Mouse (Mus musculus) liver, embryonic 11.5 days (tissue): ENCODE results near the gene Ppp1r13b. TPM values are rescaled to one million over a fixed set of nuclear protein-coding genes. Genes with fewer than 3 reads are reported as not detected.

Experiments
- ATAC-seq: fragments of 200-750 bp; cut with Nextera tagmentation; replicated peaks from 2 replicates; pipeline ENCODE4 v1.8.0; 2017; ENCODE audit warnings: moderate number of reproducible peaks, mild to moderate bottlenecking, moderate TSS enrichment, moderate library complexity; ENCODE audit not compliant: low FRiP score
- DNase-seq: peaks from one replicate; pipeline ENCODE4 v3.0.0-alpha.2; 2017; ENCODE audit warnings: low spot score
- H3K27ac ChIP-seq: fragments of 300-500 bp; sonication (generic); 2 replicates; pipeline ENCODE4 v1.5.1; 2014; ENCODE audit warnings: mild to moderate bottlenecking, low read depth, low read length, control low read depth
- H3K27me3 ChIP-seq: fragments of 300-500 bp; sonication (generic); replicated peaks from 2 replicates; pipeline ENCODE4 v1.6.1; 2014; ENCODE audit warnings: low read length, mixed read lengths; ENCODE audit not compliant: control insufficient read depth, insufficient read depth
- H3K36me3 ChIP-seq: fragments of 300-500 bp; sonication (generic); 2 replicates; pipeline ENCODE4 v1.6.1; 2014; ENCODE audit warnings: mild to moderate bottlenecking, low read length, moderate library complexity, mixed read lengths; ENCODE audit not compliant: control insufficient read depth, insufficient read depth
- H3K4me1 ChIP-seq: fragments of 300-500 bp; sonication (generic); replicated peaks from 2 replicates; pipeline ENCODE4 v1.6.1; 2014; ENCODE audit warnings: low read length, mixed read lengths; ENCODE audit not compliant: control insufficient read depth, insufficient read depth
- H3K4me2 ChIP-seq: fragments of 300-500 bp; sonication (generic); 2 replicates; pipeline ENCODE4 v1.6.1; 2014; ENCODE audit warnings: mild to moderate bottlenecking, control low read depth, moderate library complexity
- H3K4me3 ChIP-seq: fragments of 300-500 bp; sonication (generic); 2 replicates; pipeline ENCODE4 v1.5.1; 2014; ENCODE audit warnings: low read depth, low read length, control low read depth
- H3K9ac ChIP-seq: fragments of 300-500 bp; sonication (generic); 2 replicates; pipeline ENCODE4 v1.6.1; 2014; ENCODE audit warnings: low read depth, low read length, control low read depth
- H3K9me3 ChIP-seq: fragments of 300-500 bp; sonication (generic); 2 replicates; pipeline ENCODE4 v1.6.1; 2016; ENCODE audit warnings: low read length, inconsistent platforms, mixed read lengths; ENCODE audit not compliant: control insufficient read depth
- WGBS: fragments of 180-500 bp; shearing (Covaris S2); extraction: QIAGEN DNeasy Blood & Tissue Kit; methylation state at CpG from one replicate; pipeline ENCODE4 v1.1.7; 2014; 5-methylcytosine and 5-hydroxymethylcytosine counted together
- polyA plus RNA-seq: library from polyadenylated mRNA; unstranded; fragments of >200 nt; fragmentation: Nextera tagmentation; extraction: Ambion mirVana; gene quantifications from 2 replicates; pipeline ENCODE4 v1.2.1, GENCODE M21; 2014

Gene Ppp1r13b
- polyA plus RNA-seq, 1 experiment from 2014 or later, result 10.8 TPM

DNA sequence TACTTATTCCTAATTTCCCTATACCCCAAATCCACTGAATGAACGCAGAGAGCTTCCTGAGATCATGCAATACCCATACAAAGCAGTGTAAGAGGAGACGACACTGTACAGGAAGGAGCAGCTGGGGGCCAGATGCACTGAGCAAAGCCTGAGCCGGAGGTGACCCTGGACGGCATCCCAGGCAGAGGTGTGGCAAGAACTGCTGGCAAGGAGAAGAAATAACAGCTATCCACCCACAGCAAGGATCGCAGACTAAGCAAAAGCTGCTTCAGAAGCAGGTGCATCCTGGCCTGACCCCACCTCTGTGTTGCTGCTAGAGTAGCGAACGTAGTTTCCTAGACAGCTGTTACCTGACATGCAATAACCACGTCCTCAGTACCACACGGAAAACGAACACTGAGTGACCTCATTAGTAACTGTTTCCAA is 54.9 kb downstream of the Ppp1r13b start:
- ATAC-seq, result no peak
- H3K4me1 ChIP-seq, result no peaks in the 10 kb centered on the region
- 80% methylated on average over 10 of the region's 10 CpGs for WGBS
- H3K9me3 ChIP-seq, result no peaks in the 10 kb centered on the region
- no peaks in the 10 kb centered on the region for H3K36me3 ChIP-seq
- no peak for DNase-seq
- H3K9ac ChIP-seq, result no peak overlapping the region
- H3K4me3 ChIP-seq, result no peak overlapping the region
- no peaks in the 10 kb centered on the region for H3K27me3 ChIP-seq
- no peak overlapping the region for H3K27ac ChIP-seq
- H3K4me2 ChIP-seq, result no peak overlapping the region

DNA sequence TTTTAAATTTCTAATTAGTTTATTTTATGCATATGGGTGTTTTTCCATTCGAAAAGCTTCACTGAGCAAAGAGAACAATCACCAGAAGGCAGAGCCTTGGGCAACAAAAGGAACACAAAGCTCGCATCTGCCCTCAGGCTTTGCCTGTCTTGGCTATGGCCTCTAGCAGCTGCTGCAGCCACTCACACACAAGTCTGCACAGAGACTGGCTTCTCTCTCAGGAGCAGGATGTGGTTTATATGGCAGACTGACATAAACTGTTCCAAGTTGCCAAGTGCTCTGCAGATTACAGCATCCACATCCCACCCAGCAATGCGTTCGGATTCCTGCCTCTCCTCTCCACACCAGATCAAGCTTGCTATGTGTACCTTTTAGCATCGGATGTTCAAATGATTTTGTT is 56.2 kb downstream of the Ppp1r13b start:
- H3K9ac ChIP-seq, result no peak overlapping the region
- ATAC-seq (no peak), DNase-seq (no peak)
- H3K9me3 ChIP-seq, result no peaks in the 10 kb centered on the region
- 79% methylated on average over 5 of the region's 5 CpGs for WGBS
- no peak overlapping the region for H3K27ac ChIP-seq
- no peaks in the 10 kb centered on the region for H3K27me3 ChIP-seq
- no peaks in the 10 kb centered on the region for H3K4me1 ChIP-seq
- H3K4me2 ChIP-seq, result no peak overlapping the region
- no peaks in the 10 kb centered on the region for H3K36me3 ChIP-seq
- H3K4me3 ChIP-seq, result no peak overlapping the region

DNA sequence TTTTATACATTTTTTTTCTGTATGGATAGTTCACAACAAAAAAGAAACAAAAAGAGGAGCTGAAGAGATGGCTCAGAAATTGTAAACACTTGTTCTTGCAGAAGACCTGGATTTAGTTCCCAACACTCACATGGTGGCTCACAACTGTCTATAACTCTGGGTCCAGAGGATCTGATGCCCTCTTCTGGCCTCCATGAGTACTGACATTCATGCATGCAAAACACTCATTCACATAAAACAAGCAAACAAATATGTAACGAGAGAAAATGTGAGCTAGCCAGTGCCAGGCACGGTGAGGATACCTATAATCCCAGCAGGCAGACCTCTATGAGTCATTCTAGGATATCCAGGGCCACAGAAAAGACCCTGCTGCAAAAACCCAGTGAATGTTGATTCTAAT is 56.7 kb downstream of the Ppp1r13b start:
- no peaks in the 10 kb centered on the region for H3K36me3 ChIP-seq
- H3K27ac ChIP-seq, result no peak overlapping the region
- 76% methylated on average over 2 of the region's 2 CpGs for WGBS
- H3K4me1 ChIP-seq, result no peaks in the 10 kb centered on the region
- no peaks in the 10 kb centered on the region for H3K27me3 ChIP-seq
- DNase-seq (no peak), ATAC-seq (no peak)
- no peak overlapping the region for H3K9ac ChIP-seq
- H3K4me3 ChIP-seq, result no peak overlapping the region
- H3K9me3 ChIP-seq, result no peaks in the 10 kb centered on the region
- H3K4me2 ChIP-seq, result no peak overlapping the region

DNA sequence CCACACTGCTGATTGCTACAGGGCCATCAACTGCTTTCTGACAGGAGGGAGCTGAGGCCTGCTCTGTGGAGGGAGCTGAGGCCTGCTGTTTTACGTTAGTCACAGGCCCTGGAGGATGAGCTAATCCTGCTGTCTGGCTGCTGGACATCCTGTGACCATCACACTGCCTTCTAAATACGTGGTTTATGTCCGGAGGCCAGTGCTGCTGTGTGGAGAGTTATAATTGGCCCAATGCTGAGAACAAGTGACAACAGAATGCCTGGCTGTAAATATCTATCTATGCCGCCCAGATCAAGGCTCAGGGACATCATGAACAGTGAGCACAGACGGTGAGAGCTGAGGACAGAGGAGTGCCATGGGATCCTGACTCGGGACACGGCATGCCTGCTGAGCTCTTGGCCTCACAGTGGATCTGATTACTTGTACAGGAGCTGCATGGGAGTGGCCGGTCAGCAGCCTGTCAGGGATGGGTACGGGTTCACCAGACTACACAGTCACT is 59.6 kb downstream of the Ppp1r13b start:
- no peak for ATAC-seq

DNA sequence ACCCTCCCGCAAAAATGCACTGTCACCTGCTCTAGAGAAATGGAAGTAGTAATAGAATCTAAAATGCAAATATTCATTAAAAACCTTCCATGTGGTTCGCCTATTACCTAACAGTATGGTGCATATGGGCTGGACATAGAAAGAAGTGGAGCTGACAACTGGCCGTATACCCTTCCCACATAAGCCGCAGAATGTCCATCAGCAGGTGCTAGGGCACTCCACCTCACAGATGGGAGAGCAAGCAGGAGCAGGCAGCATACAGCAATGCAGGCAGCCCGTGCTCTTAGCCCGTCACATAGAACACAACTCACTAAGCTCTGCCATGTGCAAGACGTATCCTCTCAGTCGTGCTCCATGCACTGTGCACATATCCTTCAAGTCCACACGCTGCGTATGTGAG is 61.1 kb downstream of the Ppp1r13b start:
- no peak for DNase-seq
- Histone ChIP-seq H3K9me3 (no peaks in the 10 kb centered on the region), H3K4me2 (no peak overlapping the region), H3K4me1 (peaks cover 3% of the 10 kb centered on the region; the same call in 1 of the 2 replicates), H3K27me3 (no peaks in the 10 kb centered on the region), H3K9ac (no peak overlapping the region), H3K27ac (no peak overlapping the region), H3K4me3 (no peak overlapping the region), H3K36me3 (0 out of 2 replicates have a peak, but pooled peaks cover 2% of the 10 kb centered on the region)
- no peak for ATAC-seq
- 83% methylated on average over 10 of the region's 10 CpGs for WGBS

More for the DNA sequence above, 59.6 kb downstream of the Ppp1r13b start:
- no peak overlapping the region for H3K4me2 ChIP-seq
- no peak for DNase-seq
- H3K4me1 ChIP-seq, result no peaks in the 10 kb centered on the region; the same call in 1 of the 2 replicates
- H3K4me3 ChIP-seq, result no peak overlapping the region
- 75% methylated on average over 9 of the region's 9 CpGs for WGBS
- H3K27me3 ChIP-seq, result no peaks in the 10 kb centered on the region
- no peak overlapping the region for H3K9ac ChIP-seq
- H3K36me3 ChIP-seq, result 0 out of 2 replicates have a peak, but pooled peaks cover 2% of the 10 kb centered on the region
- H3K27ac ChIP-seq, result no peak overlapping the region
- H3K9me3 ChIP-seq, result no peaks in the 10 kb centered on the region

DNA sequence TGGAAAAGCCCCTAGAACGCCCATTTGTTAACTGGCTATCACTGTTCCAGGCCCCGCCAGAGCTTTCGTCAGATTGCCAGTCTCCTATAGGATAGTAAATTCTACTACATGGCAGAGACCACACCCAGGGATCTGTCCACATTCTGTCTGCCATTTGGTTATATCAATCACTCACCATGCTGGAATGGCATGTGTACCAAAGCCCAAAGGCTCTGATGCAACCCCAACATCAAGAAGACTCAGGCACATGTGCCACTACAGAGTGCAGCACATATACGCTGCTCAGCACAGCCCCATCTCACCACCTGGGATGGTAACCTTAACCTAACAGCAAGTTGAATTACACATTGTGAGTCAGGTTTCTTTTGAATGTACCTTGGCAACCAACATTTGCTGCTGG is 62.0 kb downstream of the Ppp1r13b start:
- Histone ChIP-seq H3K9me3 (no peaks in the 10 kb centered on the region), H3K4me3 (no peak overlapping the region), H3K4me1 (peaks cover 3% of the 10 kb centered on the region; the same call in 1 of the 2 replicates), H3K27ac (no peak overlapping the region), H3K27me3 (no peaks in the 10 kb centered on the region), H3K36me3 (peaks cover 2% of the 10 kb centered on the region; the same call in 1 of the 2 replicates), H3K9ac (no peak overlapping the region), H3K4me2 (no peak overlapping the region)
- DNase-seq (no peak), ATAC-seq (no peak)
- WGBS, result 88% methylated on average over 4 of the region's 4 CpGs

DNA sequence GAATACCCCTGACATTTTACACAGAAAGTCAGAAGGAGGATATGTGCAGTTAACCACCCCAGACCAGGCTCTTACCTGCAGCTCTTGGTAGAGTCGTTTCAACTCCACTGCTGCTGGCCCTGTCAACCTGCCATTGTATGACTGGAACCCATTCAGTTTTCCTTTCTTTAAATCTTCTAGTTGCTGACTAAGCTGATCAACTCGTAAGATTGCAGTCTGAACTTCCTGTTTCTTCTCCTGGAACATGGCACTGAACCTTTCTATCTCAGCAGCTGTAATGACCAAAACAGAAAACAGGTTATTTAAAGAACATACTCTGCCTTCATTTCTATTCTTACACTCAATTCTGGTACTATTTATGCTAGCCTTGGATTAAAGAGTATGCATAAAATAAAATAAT is 64.4 kb downstream of the Ppp1r13b start:
- DNase-seq, result no peak

DNA sequence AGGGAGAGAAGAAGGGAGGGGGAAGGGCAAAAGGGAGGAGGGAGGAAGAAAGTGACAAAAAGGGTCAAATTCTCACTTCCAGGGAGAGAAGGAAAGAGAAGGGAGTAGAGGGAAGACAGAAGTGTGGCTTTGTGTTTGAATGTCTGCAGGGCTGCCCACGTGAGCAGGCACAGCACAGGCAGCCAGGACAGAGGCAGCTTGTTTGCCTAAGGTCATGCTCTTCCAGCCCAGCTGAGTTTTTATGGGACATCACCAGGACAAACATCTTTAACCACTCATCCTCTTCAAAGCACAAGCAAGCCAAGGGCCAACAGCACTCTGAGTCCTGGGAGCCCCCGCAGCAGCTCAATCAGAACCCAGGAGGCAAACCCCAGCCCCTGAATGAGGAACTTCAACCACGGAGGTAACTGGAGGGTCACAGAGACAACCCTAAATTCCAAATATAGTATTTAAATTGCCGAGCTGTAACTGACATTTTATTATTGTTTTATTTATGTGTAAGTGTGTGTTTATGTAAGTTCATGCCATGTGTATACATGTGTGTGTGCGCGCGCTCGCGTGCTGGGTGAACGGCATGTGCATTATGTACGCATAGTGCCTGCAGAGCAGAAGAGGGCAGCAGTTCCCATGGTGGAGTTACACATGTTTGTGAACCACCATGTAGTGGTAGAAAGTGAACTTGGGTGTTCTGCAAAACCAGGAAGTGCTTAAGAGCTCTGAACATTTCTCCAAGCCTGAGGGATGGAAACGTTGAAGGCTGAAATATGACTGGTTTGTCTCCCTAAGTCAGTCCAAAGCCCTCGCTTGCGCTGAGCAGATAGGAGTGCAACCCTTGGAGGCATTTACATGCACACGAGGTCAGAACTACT is 65.1 kb downstream of the Ppp1r13b start:
- H3K27me3 ChIP-seq, result no peaks in the 10 kb centered on the region
- no peak overlapping the region for H3K27ac ChIP-seq
- H3K4me3 ChIP-seq, result no peak overlapping the region
- no peak for DNase-seq
- H3K4me2 ChIP-seq, result no peak overlapping the region
- 80% methylated on average over 15 of the region's 15 CpGs for WGBS
- peaks cover 3% of the 10 kb centered on the region; the same call in 1 of the 2 replicates for H3K4me1 ChIP-seq
- H3K36me3 ChIP-seq, result peaks cover 12% of the 10 kb centered on the region; the same call in 1 of the 2 replicates
- H3K9ac ChIP-seq, result no peak overlapping the region
- H3K9me3 ChIP-seq, result no peaks in the 10 kb centered on the region
- no peak; the same call in 1 of the 2 replicates for ATAC-seq

More for the DNA sequence above, 64.4 kb downstream of the Ppp1r13b start:
- peaks cover 6% of the 10 kb centered on the region; the same call in 1 of the 2 replicates for H3K36me3 ChIP-seq
- peaks cover 3% of the 10 kb centered on the region; the same call in 1 of the 2 replicates for H3K4me1 ChIP-seq
- no peaks in the 10 kb centered on the region for H3K9me3 ChIP-seq
- no peak overlapping the region for H3K4me3 ChIP-seq
- 40% methylated on average over 2 of the region's 2 CpGs for WGBS
- ATAC-seq, result no peak
- no peaks in the 10 kb centered on the region for H3K27me3 ChIP-seq
- H3K27ac ChIP-seq, result no peak overlapping the region
- H3K4me2 ChIP-seq, result no peak overlapping the region
- no peak overlapping the region for H3K9ac ChIP-seq
